Mouse (Mus musculus): Measurements from ENCODE around the gene Axl. TPM values are rescaled to one million over a fixed set of nuclear protein-coding genes. Genes with fewer than 3 reads are reported as not detected.

Axl gene
- polyA plus RNA-seq, 1 experiment from 2014 or later, result 16.7 TPM

DNA sequence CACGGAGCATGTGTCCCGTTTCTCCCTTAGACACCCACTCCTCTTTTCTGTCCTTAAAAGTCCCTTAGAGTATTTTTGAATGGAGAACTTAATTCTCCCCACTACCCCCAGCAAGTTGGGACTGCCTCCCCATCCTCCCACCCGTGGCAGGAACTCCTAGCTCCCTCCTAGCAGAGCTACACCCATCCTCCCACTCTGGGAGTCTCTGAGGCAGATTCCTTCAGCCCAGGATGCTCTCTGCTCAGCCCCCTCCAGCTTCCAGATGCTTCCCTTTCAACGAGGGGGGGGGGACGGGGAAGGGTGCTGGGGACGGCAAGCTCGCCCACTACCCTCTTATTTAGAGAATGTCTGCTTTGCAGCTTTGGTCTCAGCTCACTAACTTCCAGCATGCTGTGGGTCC, 27.1 kb upstream of the Axl start:
- Histone ChIP-seq H3K4me3 (ENCODE audit: low read depth, low read length) (no peak overlapping the region), H3K36me3 (ENCODE audit: control insufficient read depth, insufficient read depth, low read length) (no peaks in the 10 kb centered on the region), H3K9me3 (replicated peaks; ENCODE audit: control insufficient read depth, low read length) (no peaks in the 10 kb centered on the region), H3K27ac (ENCODE audit: low read depth, low read length) (no peak overlapping the region), H3K4me1 (ENCODE audit: control insufficient read depth, insufficient read depth, low read length) (no peaks in the 10 kb centered on the region), H3K27me3 (replicated peaks; ENCODE audit: control insufficient read depth, insufficient read depth, low read length) (0 out of 2 replicates have a peak, but pooled peaks cover 2% of the 10 kb centered on the region), H3K4me2 (ENCODE audit: low read length) (peak overlapping the region; percentile 74), H3K9ac (ENCODE audit: low read length) (no peak overlapping the region)
- no peak for ATAC-seq
- WGBS, result 25% methylated on average over 7 of the region's 7 CpGs
- no peak for DNase-seq (ENCODE audit: low spot score)

- no peak for ATAC-seq
- 0 out of 2 replicates have a peak, but pooled peaks cover 2% of the 10 kb centered on the region for H3K27me3 ChIP-seq (replicated peaks; ENCODE audit: control insufficient read depth, insufficient read depth, low read length)
- H3K4me1 ChIP-seq (ENCODE audit: control insufficient read depth, insufficient read depth, low read length), result no peaks in the 10 kb centered on the region
- H3K36me3 ChIP-seq (ENCODE audit: control insufficient read depth, insufficient read depth, low read length), result no peaks in the 10 kb centered on the region
- H3K4me2 ChIP-seq (ENCODE audit: low read length), result no peak overlapping the region
- no peak for DNase-seq (ENCODE audit: low spot score)
- H3K4me3 ChIP-seq (ENCODE audit: low read depth, low read length), result no peak overlapping the region
- H3K9me3 ChIP-seq (replicated peaks; ENCODE audit: control insufficient read depth, low read length), result no peaks in the 10 kb centered on the region
- H3K27ac ChIP-seq (ENCODE audit: low read depth, low read length), result no peak overlapping the region
- H3K9ac ChIP-seq (ENCODE audit: low read length), result no peak overlapping the region
- 89% methylated on average over 9 of the region's 9 CpGs for WGBS
These were observed 26.2 kb upstream of the Axl start for GRCm38 (mm10) chr7:25814711-25815110.

DNA sequence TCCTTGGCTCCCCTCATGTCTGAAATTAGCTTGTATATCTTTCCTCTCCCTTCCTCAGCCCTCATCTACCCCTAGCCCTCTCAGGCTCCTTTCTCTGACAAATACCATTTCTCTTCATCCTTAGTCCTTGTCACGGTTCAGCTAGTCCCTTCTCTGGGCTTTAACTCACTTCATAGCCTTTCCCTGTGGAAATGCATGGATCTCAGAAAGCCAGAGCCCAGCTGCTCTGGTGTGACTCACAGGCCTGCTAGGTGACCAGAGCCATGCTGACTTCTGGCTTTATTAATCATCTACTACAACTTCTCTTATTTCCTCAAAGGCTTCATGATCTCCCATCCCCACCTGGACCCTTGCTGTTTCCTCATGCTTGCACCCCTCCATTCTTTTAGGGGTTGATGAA, 23.7 kb upstream of the Axl start:
- DNase-seq (ENCODE audit: low spot score) (no peak), ATAC-seq (no peak)
- H3K4me2 ChIP-seq (ENCODE audit: low read length), result no peak overlapping the region
- H3K27ac ChIP-seq (ENCODE audit: low read depth, low read length), result no peak overlapping the region
- H3K4me1 ChIP-seq (ENCODE audit: control insufficient read depth, insufficient read depth, low read length), result no peaks in the 10 kb centered on the region
- no peaks in the 10 kb centered on the region for H3K9me3 ChIP-seq (replicated peaks; ENCODE audit: control insufficient read depth, low read length)
- WGBS, result 67% methylated on average over 1 of the region's 1 CpGs
- H3K27me3 ChIP-seq (replicated peaks; ENCODE audit: control insufficient read depth, insufficient read depth, low read length), result 0 out of 2 replicates have a peak, but pooled peaks cover 2% of the 10 kb centered on the region
- H3K36me3 ChIP-seq (ENCODE audit: control insufficient read depth, insufficient read depth, low read length), result no peaks in the 10 kb centered on the region
- no peak overlapping the region for H3K4me3 ChIP-seq (ENCODE audit: low read depth, low read length)
- no peak overlapping the region for H3K9ac ChIP-seq (ENCODE audit: low read length)

DNA sequence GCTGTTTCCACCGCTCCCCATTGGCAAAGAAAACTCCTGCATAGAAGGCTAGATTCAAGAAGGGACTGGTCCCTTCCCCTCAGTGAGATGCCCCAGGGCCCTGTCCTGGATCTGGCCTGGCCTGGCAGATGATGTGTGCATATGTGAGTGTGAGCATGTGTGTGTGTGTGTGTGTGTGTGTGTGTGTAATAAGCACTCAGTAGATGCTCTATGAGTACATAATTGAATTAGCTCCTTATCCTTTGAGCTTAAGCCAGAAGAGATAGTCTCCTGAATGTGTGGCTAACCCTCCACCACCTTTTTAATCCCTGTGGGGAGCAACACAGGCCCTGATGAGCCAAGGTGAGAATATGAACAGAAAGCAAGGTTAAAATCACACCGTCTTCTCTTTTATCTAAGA, 23.2 kb upstream of the Axl start:
- no peaks in the 10 kb centered on the region for H3K4me1 ChIP-seq (ENCODE audit: control insufficient read depth, insufficient read depth, low read length)
- H3K9ac ChIP-seq (ENCODE audit: low read length), result no peak overlapping the region
- H3K4me2 ChIP-seq (ENCODE audit: low read length), result no peak overlapping the region
- H3K36me3 ChIP-seq (ENCODE audit: control insufficient read depth, insufficient read depth, low read length), result no peaks in the 10 kb centered on the region
- H3K4me3 ChIP-seq (ENCODE audit: low read depth, low read length), result no peak overlapping the region
- no peaks in the 10 kb centered on the region for H3K9me3 ChIP-seq (replicated peaks; ENCODE audit: control insufficient read depth, low read length)
- DNase-seq (ENCODE audit: low spot score) (no peak), ATAC-seq (no peak)
- 66% methylated on average over 2 of the region's 2 CpGs for WGBS
- H3K27ac ChIP-seq (ENCODE audit: low read depth, low read length), result no peak overlapping the region
- H3K27me3 ChIP-seq (replicated peaks; ENCODE audit: control insufficient read depth, insufficient read depth, low read length), result 0 out of 2 replicates have a peak, but pooled peaks cover 2% of the 10 kb centered on the region

DNA sequence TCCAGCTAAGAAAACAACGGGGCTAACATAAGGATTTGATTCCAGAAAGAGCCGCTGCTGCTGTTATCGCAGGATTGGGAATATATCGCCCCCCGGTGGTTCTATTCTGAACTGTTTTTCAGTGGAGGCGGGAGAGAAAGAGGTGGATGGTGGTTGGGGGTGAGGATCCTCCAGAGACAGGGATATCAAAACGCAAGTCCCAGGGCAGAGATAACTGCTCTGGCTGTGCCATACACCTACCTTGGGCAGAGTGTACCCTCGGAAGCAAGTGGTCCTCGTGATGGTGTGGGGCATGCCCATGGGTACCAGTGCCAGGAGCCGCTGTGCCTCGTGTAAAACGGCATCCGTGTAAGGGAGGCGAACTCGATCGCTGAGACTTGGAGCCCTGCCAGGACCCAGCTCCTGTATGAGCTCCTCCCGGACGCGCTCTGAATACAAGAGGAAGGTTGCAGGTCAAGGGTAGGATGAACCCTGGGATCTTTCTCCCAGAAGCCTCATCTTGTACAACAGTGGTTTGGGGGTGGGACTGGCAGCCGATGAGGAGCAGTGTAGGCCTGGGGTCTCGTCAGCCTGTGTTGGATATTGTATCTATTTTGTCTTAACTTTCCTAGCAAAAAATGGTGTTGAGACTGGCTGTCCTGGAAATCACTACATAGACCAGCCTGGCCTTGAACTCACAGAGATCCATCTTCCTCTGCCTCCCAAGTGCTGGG, 17.3 kb upstream of the Axl start:
- Histone ChIP-seq H3K27ac (ENCODE audit: low read depth, low read length) (no peak overlapping the region), H3K4me3 (ENCODE audit: low read depth, low read length) (peak overlapping the region; percentile 7; the same call in 1 of the 2 replicates), H3K4me2 (ENCODE audit: low read length) (peak overlapping the region; percentile 52), H3K4me1 (ENCODE audit: control insufficient read depth, insufficient read depth, low read length) (no peaks in the 10 kb centered on the region), H3K36me3 (ENCODE audit: control insufficient read depth, insufficient read depth, low read length) (no peaks in the 10 kb centered on the region), H3K27me3 (replicated peaks; ENCODE audit: control insufficient read depth, insufficient read depth, low read length) (no peaks in the 10 kb centered on the region), H3K9ac (ENCODE audit: low read length) (peak overlapping the region; percentile 58; the same call in 1 of the 2 replicates), H3K9me3 (replicated peaks; ENCODE audit: control insufficient read depth, low read length) (no peaks in the 10 kb centered on the region)
- ATAC-seq (peak; percentile 75), DNase-seq (ENCODE audit: low spot score) (peak; percentile 89)
- whole genome bisulfite sequencing, result 16% methylated on average over 21 of the region's 21 CpGs

GRCm38 (mm10) chr7:25804792-25805191, 16.3 kb upstream of the Axl start:
- no peak for DNase-seq (ENCODE audit: low spot score)
- WGBS, result 82% methylated on average over 4 of the region's 4 CpGs
- Histone ChIP-seq H3K4me1 (ENCODE audit: control insufficient read depth, insufficient read depth, low read length) (no peaks in the 10 kb centered on the region), H3K4me3 (ENCODE audit: low read depth, low read length) (no peak overlapping the region), H3K27ac (ENCODE audit: low read depth, low read length) (no peak overlapping the region), H3K9me3 (replicated peaks; ENCODE audit: control insufficient read depth, low read length) (no peaks in the 10 kb centered on the region), H3K4me2 (ENCODE audit: low read length) (no peak overlapping the region), H3K27me3 (replicated peaks; ENCODE audit: control insufficient read depth, insufficient read depth, low read length) (no peaks in the 10 kb centered on the region), H3K9ac (ENCODE audit: low read length) (no peak overlapping the region), H3K36me3 (ENCODE audit: control insufficient read depth, insufficient read depth, low read length) (no peaks in the 10 kb centered on the region)
- no peak for ATAC-seq

- Histone ChIP-seq H3K4me2 (ENCODE audit: low read length) (no peak overlapping the region), H3K9ac (ENCODE audit: low read length) (no peak overlapping the region), H3K27ac (ENCODE audit: low read depth, low read length) (no peak overlapping the region), H3K36me3 (ENCODE audit: control insufficient read depth, insufficient read depth, low read length) (no peaks in the 10 kb centered on the region), H3K4me3 (ENCODE audit: low read depth, low read length) (no peak overlapping the region), H3K27me3 (replicated peaks; ENCODE audit: control insufficient read depth, insufficient read depth, low read length) (no peaks in the 10 kb centered on the region), H3K9me3 (replicated peaks; ENCODE audit: control insufficient read depth, low read length) (no peaks in the 10 kb centered on the region), H3K4me1 (ENCODE audit: control insufficient read depth, insufficient read depth, low read length) (no peaks in the 10 kb centered on the region)
- 81% methylated on average over 13 of the region's 13 CpGs for WGBS
- no peak for DNase-seq (ENCODE audit: low spot score)
- no peak for ATAC-seq
These were observed 15.0 kb upstream of the Axl start for GRCm38 (mm10) chr7:25803460-25803859.

DNA sequence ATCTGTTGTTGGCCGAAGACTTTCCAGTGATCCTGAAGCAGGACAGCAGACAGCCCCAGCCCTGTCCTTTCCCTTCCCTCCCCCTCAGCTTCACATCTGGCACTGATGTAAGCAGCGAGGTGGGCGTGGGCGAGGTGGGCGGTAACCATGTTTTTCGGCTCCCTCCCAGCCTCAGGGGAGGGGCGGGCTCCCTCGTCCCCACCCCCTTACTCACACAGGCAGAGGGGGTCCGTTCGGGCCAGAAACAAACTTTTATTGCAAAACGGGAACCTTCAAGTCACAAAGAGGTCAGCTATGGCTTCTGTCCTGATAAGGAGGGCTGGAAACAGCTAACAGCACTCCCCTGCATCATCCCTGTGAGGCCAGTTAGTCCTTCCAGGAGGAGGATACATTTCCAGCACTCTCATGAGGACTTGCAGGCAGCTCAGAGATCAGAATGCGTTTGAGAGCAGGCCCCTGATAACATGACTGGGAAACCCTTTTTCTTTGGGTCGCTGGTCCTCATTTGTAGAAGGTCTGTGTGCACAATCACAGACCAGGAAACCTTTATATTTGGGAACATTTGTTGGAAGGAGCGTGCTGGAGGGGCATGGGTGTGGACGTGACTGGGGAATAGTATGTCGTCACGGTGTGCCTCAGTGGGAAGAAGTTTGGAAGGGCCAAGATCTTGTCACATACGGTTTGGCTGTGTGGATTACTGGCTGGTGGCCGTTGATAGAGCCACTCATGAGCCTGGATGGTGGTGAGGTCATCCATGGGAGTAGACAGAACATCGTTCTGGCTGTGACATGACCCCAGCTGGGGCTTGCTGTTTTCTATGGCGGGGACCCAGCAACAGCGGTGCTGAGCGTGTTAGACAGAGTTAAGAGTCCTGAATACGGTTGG, 14.0 kb upstream of the Axl start:
- H3K9ac ChIP-seq (ENCODE audit: low read length), result no peak overlapping the region
- H3K27me3 ChIP-seq (replicated peaks; ENCODE audit: control insufficient read depth, insufficient read depth, low read length), result no peaks in the 10 kb centered on the region
- ATAC-seq, result no peak
- H3K27ac ChIP-seq (ENCODE audit: low read depth, low read length), result no peak overlapping the region
- no peaks in the 10 kb centered on the region for H3K36me3 ChIP-seq (ENCODE audit: control insufficient read depth, insufficient read depth, low read length)
- WGBS, result 38% methylated on average over 24 of the region's 24 CpGs
- no peak for DNase-seq (ENCODE audit: low spot score)
- H3K4me1 ChIP-seq (ENCODE audit: control insufficient read depth, insufficient read depth, low read length), result no peaks in the 10 kb centered on the region
- H3K9me3 ChIP-seq (replicated peaks; ENCODE audit: control insufficient read depth, low read length), result no peaks in the 10 kb centered on the region
- H3K4me2 ChIP-seq (ENCODE audit: low read length), result no peak overlapping the region
- H3K4me3 ChIP-seq (ENCODE audit: low read depth, low read length), result no peak overlapping the region

DNA sequence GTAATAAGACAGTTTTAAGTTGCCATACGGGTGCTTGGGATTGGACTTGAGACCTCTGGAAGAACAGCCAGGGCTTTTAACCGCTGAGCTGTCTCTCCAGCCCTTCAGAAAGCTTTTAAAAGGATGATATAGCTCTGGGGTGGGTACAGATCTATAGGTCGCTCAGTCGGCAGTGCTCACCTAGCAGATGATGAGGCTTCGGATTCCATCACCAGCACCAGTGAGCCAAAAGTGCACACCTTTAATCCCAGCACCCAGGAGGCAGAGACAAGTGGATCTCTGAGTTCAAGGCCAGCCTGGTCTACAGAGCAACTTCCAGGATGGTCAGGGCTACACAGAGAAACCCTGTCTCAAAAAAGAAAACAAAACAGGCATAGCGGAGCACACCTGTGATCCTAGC, 12.5 kb upstream of the Axl start:
- DNase-seq (ENCODE audit: low spot score) (no peak), ATAC-seq (no peak)
- H3K9me3 ChIP-seq (replicated peaks; ENCODE audit: control insufficient read depth, low read length), result no peaks in the 10 kb centered on the region
- no peak overlapping the region for H3K4me2 ChIP-seq (ENCODE audit: low read length)
- no peaks in the 10 kb centered on the region for H3K27me3 ChIP-seq (replicated peaks; ENCODE audit: control insufficient read depth, insufficient read depth, low read length)
- H3K36me3 ChIP-seq (ENCODE audit: control insufficient read depth, insufficient read depth, low read length), result no peaks in the 10 kb centered on the region
- H3K4me1 ChIP-seq (ENCODE audit: control insufficient read depth, insufficient read depth, low read length), result no peaks in the 10 kb centered on the region
- WGBS, result 92% methylated on average over 6 of the region's 6 CpGs
- no peak overlapping the region for H3K27ac ChIP-seq (ENCODE audit: low read depth, low read length)
- no peak overlapping the region for H3K9ac ChIP-seq (ENCODE audit: low read length)
- H3K4me3 ChIP-seq (ENCODE audit: low read depth, low read length), result no peak overlapping the region

Data from forebrain, embryonic 14.5 days (tissue).